32 mouse cellular contexts compared by ENCODE assay signal in genomic region chr14:22611011-22611410, GRCm38 (mm10).
"Had no signal": no experiment of that assay in that cellular context is flagged by ENCODE, and none has a peak within 500 bp of the region (broad histone marks: within the 10 kb centered on the region; RNA-seq: fewer than 3 reads in every experiment).

No protein-coding gene starts in this region.

- H3K27me3 ChIP-seq: limb, embryonic 15.5 days; liver, embryonic 12.5 days; liver, embryonic 13.5 days; liver, embryonic 15.5 days; lung, embryonic 15.5 days; megakaryocyte, embryonic 14.5 days; midbrain, embryonic 12.5 days; midbrain, embryonic 13.5 days; midbrain, embryonic 15.5 days; neural tube, embryonic 12.5 days had no signal

- H3K36me3 ChIP-seq: limb, embryonic 10.5 days; limb, embryonic 12.5 days; limb, embryonic 13.5 days; limb, embryonic 15.5 days; liver, embryonic 12.5 days; liver, embryonic 13.5 days; liver, embryonic 15.5 days; lung, embryonic 15.5 days; midbrain, embryonic 10.5 days; midbrain, embryonic 12.5 days; midbrain, embryonic 13.5 days; midbrain, embryonic 15.5 days; neural tube, embryonic 12.5 days had no signal

- H3K9me3 ChIP-seq: limb, embryonic 10.5 days; limb, embryonic 12.5 days; limb, embryonic 13.5 days; limb, embryonic 15.5 days; liver, embryonic 12.5 days; liver, embryonic 13.5 days; liver, embryonic 15.5 days; lung, embryonic 15.5 days; midbrain, embryonic 10.5 days; midbrain, embryonic 12.5 days; midbrain, embryonic 13.5 days; midbrain, embryonic 15.5 days; neural tube, embryonic 12.5 days had no signal

- H3K4me2 ChIP-seq: limb, embryonic 12.5 days; limb, embryonic 13.5 days; limb, embryonic 15.5 days; liver, embryonic 11.5 days; liver, embryonic 12.5 days; liver, embryonic 13.5 days; liver, embryonic 15.5 days; lung, embryonic 14.5 days; lung, embryonic 15.5 days; midbrain, embryonic 12.5 days; midbrain, embryonic 13.5 days; midbrain, embryonic 15.5 days; neural tube, embryonic 12.5 days had no signal

- ATAC-seq: liver, embryonic 12.5 days; liver, postnatal 0 days; lung, postnatal 0 days; midbrain, embryonic 13.5 days; midbrain, embryonic 15.5 days; midbrain, embryonic 16.5 days had no signal

- H3K4me3 ChIP-seq: left cerebral cortex, adult 2 months; limb, embryonic 10.5 days; limb, embryonic 12.5 days; limb, embryonic 13.5 days; limb, embryonic 15.5 days; liver, embryonic 12.5 days; liver, embryonic 13.5 days; liver, embryonic 15.5 days; lung, embryonic 15.5 days; megakaryocyte, embryonic 14.5 days; midbrain, embryonic 10.5 days; midbrain, embryonic 12.5 days; midbrain, embryonic 13.5 days; midbrain, embryonic 15.5 days; myocyte; neural tube, embryonic 12.5 days had no signal

- H3K27ac ChIP-seq: left cerebral cortex, adult 2 months; limb, embryonic 10.5 days; limb, embryonic 12.5 days; limb, embryonic 13.5 days; limb, embryonic 15.5 days; liver, embryonic 12.5 days; liver, embryonic 13.5 days; liver, embryonic 14.5 days; liver, embryonic 15.5 days; lung, embryonic 15.5 days; macrophage; midbrain, embryonic 10.5 days; midbrain, embryonic 12.5 days; midbrain, embryonic 13.5 days; midbrain, embryonic 15.5 days; neural tube, embryonic 12.5 days had no signal

- H3K4me1 ChIP-seq: liver, embryonic 12.5 days; liver, embryonic 13.5 days; liver, embryonic 15.5 days; lung, embryonic 15.5 days; megakaryocyte, embryonic 14.5 days; midbrain, embryonic 12.5 days; midbrain, embryonic 13.5 days; midbrain, embryonic 15.5 days; neural tube, embryonic 12.5 days had no signal

- H3K9ac ChIP-seq: limb, embryonic 12.5 days; limb, embryonic 13.5 days; limb, embryonic 15.5 days; liver, embryonic 12.5 days; liver, embryonic 13.5 days; liver, embryonic 14.5 days; liver, embryonic 15.5 days; liver, postnatal 0 days; lung, embryonic 14.5 days; lung, embryonic 15.5 days; midbrain, embryonic 12.5 days; midbrain, embryonic 13.5 days; midbrain, embryonic 15.5 days; neural tube, embryonic 12.5 days had no signal

- DNase-seq: left cerebral cortex, postnatal 4 days; liver; liver, embryonic 13.5 days; liver, postnatal 0 days; lung, adult 18-20 months; lung, adult 2 months; lung, embryonic 14.5 days; lung, postnatal 10 days; lung, postnatal 14 days; lung, postnatal 36 days; lung, postnatal 4 days; midbrain, embryonic 14.5 days had no signal
